ENCODE assay signal across 31 mouse cellular contexts in genomic region chr15:80467876-80468275, GRCm38 (mm10).
DNase-seq lines count a peak whose midpoint lies in the region; ATAC-seq and TF ChIP-seq lines count a peak whose summit lies in the region.
"Had no signal": no experiment of that assay in that cellular context is flagged by ENCODE, and none has a peak within 500 bp of the region (broad histone marks: within the 10 kb centered on the region; RNA-seq: fewer than 3 reads in every experiment).

No protein-coding gene starts in this region.

- no peak overlapping the region for H3K9ac ChIP-seq in liver, embryonic 14.5 days (replicated peaks)
- H3K9ac ChIP-seq in liver, postnatal 0 days (replicated peaks), result no peak overlapping the region
- H3K9ac ChIP-seq: embryonic facial prominence, embryonic 12.5 days; embryonic facial prominence, embryonic 15.5 days; forebrain, embryonic 13.5 days; heart, embryonic 12.5 days; heart, embryonic 15.5 days; hindbrain, embryonic 13.5 days had no signal

- no peaks in the 10 kb centered on the region for H3K36me3 ChIP-seq in liver, embryonic 14.5 days (replicated peaks; ENCODE audit: control insufficient read depth, insufficient read depth, low read depth)
- no peaks in the 10 kb centered on the region for H3K36me3 ChIP-seq in liver, postnatal 0 days (replicated peaks; ENCODE audit: insufficient read depth, low read length)
- H3K36me3 ChIP-seq: embryonic facial prominence, embryonic 12.5 days; embryonic facial prominence, embryonic 15.5 days; forebrain, embryonic 10.5 days; G1E; heart, embryonic 12.5 days; heart, embryonic 15.5 days; hindbrain, embryonic 10.5 days; hindbrain, embryonic 13.5 days had no signal

- peak; percentile 85 for ATAC-seq in erythroid progenitor cell, adult 5-6 weeks (replicated peaks; ENCODE audit: low FRiP score, poor library complexity, severe bottlenecking)
- peak; percentile 81 for ATAC-seq in liver, embryonic 14.5 days (ENCODE audit: insufficient read depth)
- ATAC-seq in liver, postnatal 0 days, result peak; percentile 38; the same call in 1 of the 2 replicates
- ATAC-seq: forebrain, embryonic 13.5 days; forebrain, embryonic 16.5 days; hindbrain, embryonic 16.5 days had no signal

- no peak for TF ChIP-seq CTCF in liver, embryonic 14.5 days (IDR thresholded peaks at IDR 0.05; ENCODE audit: low read depth)
- no peak for TF ChIP-seq CTCF in liver, postnatal 0 days (IDR thresholded peaks at IDR 0.05; ENCODE audit: low read depth)

- intact Hi-C loops in left cerebral cortex, postnatal 25 days (cut with DNase I), result no loop called here

- H3K4me3 ChIP-seq in liver, embryonic 14.5 days (ENCODE audit: insufficient read depth in 1 of 2, low read depth in 2 of 2, low read length in 2 of 2), result no peak overlapping the region
- H3K4me3 ChIP-seq in liver, postnatal 0 days (ENCODE audit: low read depth, low read length), result no peak overlapping the region
- H3K4me3 ChIP-seq: embryonic facial prominence, embryonic 12.5 days; embryonic facial prominence, embryonic 15.5 days; erythroblast, embryonic 14.5 days; forebrain, embryonic 10.5 days; forebrain, embryonic 13.5 days; heart, embryonic 12.5 days; heart, embryonic 15.5 days; hindbrain, embryonic 10.5 days; hindbrain, embryonic 13.5 days had no signal

- peak overlapping the region; percentile 19; the same call in 1 of the 2 replicates for H3K4me2 ChIP-seq in liver, embryonic 14.5 days (ENCODE audit: low read depth)
- no peak overlapping the region for H3K4me2 ChIP-seq in liver, postnatal 0 days (ENCODE audit: low read depth, low read length)
- H3K4me2 ChIP-seq: embryonic facial prominence, embryonic 12.5 days; embryonic facial prominence, embryonic 15.5 days; forebrain, embryonic 13.5 days; heart, embryonic 12.5 days; heart, embryonic 15.5 days; hindbrain, embryonic 13.5 days had no signal

- H3K27ac ChIP-seq in liver, embryonic 14.5 days, result no peak overlapping the region
- no peak overlapping the region for H3K27ac ChIP-seq in liver, postnatal 0 days (ENCODE audit: low read depth)
- H3K27ac ChIP-seq: embryonic facial prominence, embryonic 12.5 days; embryonic facial prominence, embryonic 15.5 days; forebrain, embryonic 10.5 days; forebrain, embryonic 13.5 days; heart, embryonic 15.5 days; hindbrain, embryonic 10.5 days; hindbrain, embryonic 13.5 days had no signal

- no peaks in the 10 kb centered on the region for H3K9me3 ChIP-seq in liver, embryonic 14.5 days (ENCODE audit: control insufficient read depth, low read length)
- no peaks in the 10 kb centered on the region for H3K9me3 ChIP-seq in liver, postnatal 0 days (ENCODE audit: low read length)
- H3K9me3 ChIP-seq: embryonic facial prominence, embryonic 12.5 days; embryonic facial prominence, embryonic 15.5 days; forebrain, embryonic 10.5 days; forebrain, embryonic 13.5 days; G1E; heart, embryonic 12.5 days; heart, embryonic 15.5 days; hindbrain, embryonic 10.5 days; hindbrain, embryonic 13.5 days had no signal

- DNase-seq in NIH3T3 (ENCODE audit: low read depth), result peak; percentile 17
- peak in 2 of 3 experiments; percentile 42 to 60 for DNase-seq in liver, embryonic 14.5 days (ENCODE audit: low read depth in 3 of 3, low spot score in 3 of 3)
- DNase-seq in liver, postnatal 0 days, result no peak
- DNase-seq in lung, postnatal 4 days, result no peak
- DNase-seq in lung, postnatal 10 days, result no peak
- no peak for DNase-seq in left cerebral cortex, postnatal 25 days (ENCODE audit: low spot score in 2 of 2)
- DNase-seq: adrenal gland, adult 2 months; adrenal gland, postnatal 14 days; B cell, adult 2 months; cerebellum, adult 11 months; cerebellum, adult 2 months; cerebellum, adult 9-11 months; cerebellum, postnatal 25 days; gastrocnemius, postnatal 14 days; heart, adult 11 months; heart, postnatal 10 days; heart, postnatal 36 days had no signal

- no peaks in the 10 kb centered on the region for H3K27me3 ChIP-seq in liver, embryonic 14.5 days (ENCODE audit: control insufficient read depth, insufficient read depth, low read length)
- 0 out of 2 replicates have a peak, but pooled peaks cover 2% of the 10 kb centered on the region for H3K27me3 ChIP-seq in liver, postnatal 0 days (ENCODE audit: insufficient read depth, low read length)
- H3K27me3 ChIP-seq: CH12.LX; embryonic facial prominence, embryonic 12.5 days had no signal

- peaks cover 8 to 10% of the 10 kb centered on the region in 2 experiments for H3K4me1 ChIP-seq in liver, embryonic 14.5 days (replicated peaks; ENCODE audit: control insufficient read depth in 2 of 2, insufficient read depth in 2 of 2, low read length in 1 of 2)
- no peaks in the 10 kb centered on the region for H3K4me1 ChIP-seq in liver, postnatal 0 days (ENCODE audit: insufficient read depth)
- H3K4me1 ChIP-seq: embryonic facial prominence, embryonic 12.5 days; embryonic facial prominence, embryonic 15.5 days; forebrain, embryonic 13.5 days; heart, embryonic 12.5 days; heart, embryonic 15.5 days had no signal

- whole genome bisulfite sequencing in liver, embryonic 14.5 days (ENCODE audit: insufficient replicate concordance), result 46% methylated on average over 4 of the region's 4 CpGs
- 67% methylated on average over 4 of the region's 4 CpGs for WGBS in liver, postnatal 0 days (ENCODE audit: insufficient replicate concordance)

- peak; percentile 32; the same call in 1 of the 2 replicates for TF ChIP-seq EP300 in liver, embryonic 14.5 days (IDR thresholded peaks at IDR 0.05; ENCODE audit: low read depth)
- TF ChIP-seq EP300 in liver, postnatal 0 days (IDR thresholded peaks at IDR 0.05; ENCODE audit: low read depth), result no peak

Comparison
In these comparisons a context has a peak if more than half of its experiments do, and no peak if none do; other contexts are left out.
1. DNase-seq: peak in NIH3T3 (single experiment) and liver, embryonic 14.5 days (2 of 3); none in liver, postnatal 0 days (single experiment), lung, postnatal 4 days (0 of 2), lung, postnatal 10 days (single experiment) and left cerebral cortex, postnatal 25 days (0 of 2).
2. Peak in every context shown above with its lines, with median percentiles within 50 percentile points of each other: ATAC-seq.